Mouse (Mus musculus) limb, embryonic 13.5 days (tissue): Measurements from ENCODE around the gene Gabra2. TPM values are rescaled to one million over a fixed set of nuclear protein-coding genes. Genes with fewer than 3 reads are reported as not detected.

ENCODE experiments used
- ATAC-seq: fragments of 200-750 bp; cut with Nextera tagmentation; 2 replicates; pipeline ENCODE4 v1.8.0; 2017; ENCODE audit warnings: low read depth, moderate number of reproducible peaks, moderate TSS enrichment; ENCODE audit not compliant: low FRiP score
- H3K27ac ChIP-seq: fragments of 300-500 bp; sonication (generic); 2 replicates; pipeline ENCODE4 v1.5.1; 2015; ENCODE audit warnings: inconsistent platforms, mild to moderate bottlenecking, moderate library complexity
- H3K27me3 ChIP-seq: fragments of 300-500 bp; sonication (generic); 2 replicates; pipeline ENCODE4 v1.6.1; 2015; ENCODE audit warnings: mild to moderate bottlenecking, inconsistent platforms
- H3K36me3 ChIP-seq: fragments of 300-500 bp; sonication (generic); 2 replicates; pipeline ENCODE4 v1.6.1; 2015; ENCODE audit warnings: inconsistent platforms, mild to moderate bottlenecking, moderate library complexity
- H3K4me1 ChIP-seq: fragments of 300-500 bp; sonication (generic); 2 replicates; pipeline ENCODE4 v1.6.1; 2015; ENCODE audit warnings: inconsistent platforms
- H3K4me2 ChIP-seq: fragments of 300-500 bp; sonication (generic); replicated peaks from 2 replicates; pipeline ENCODE4 v1.6.1; 2015; ENCODE audit warnings: inconsistent platforms, mild to moderate bottlenecking, moderate library complexity
- H3K4me3 ChIP-seq: fragments of 300-500 bp; sonication (generic); 2 replicates; pipeline ENCODE4 v1.5.1; 2015; ENCODE audit warnings: moderate library complexity, mild to moderate bottlenecking, inconsistent platforms
- H3K9ac ChIP-seq: fragments of 300-500 bp; sonication (generic); 2 replicates; pipeline ENCODE4 v1.6.1; 2015; ENCODE audit warnings: mild to moderate bottlenecking, inconsistent platforms
- H3K9me3 ChIP-seq: fragments of 300-500 bp; sonication (generic); 2 replicates; pipeline ENCODE4 v1.6.1; 2016; ENCODE audit warnings: inconsistent platforms
- WGBS: fragments of 180-500 bp; shearing (Covaris S2); methylation state at CpG from one replicate; pipeline ENCODE4 v1.1.7; 2015; 5-methylcytosine and 5-hydroxymethylcytosine counted together
- polyA plus RNA-seq: library from polyadenylated mRNA; unstranded; fragments of >200 nt; fragmentation: Nextera tagmentation; extraction: Ambion mirVana; gene quantifications from 2 replicates; pipeline ENCODE4 v1.2.1, GENCODE M21; 2015

Gabra2 gene
- 1.3 and 1.6 TPM in 2 replicates for polyA plus RNA-seq

DNA sequence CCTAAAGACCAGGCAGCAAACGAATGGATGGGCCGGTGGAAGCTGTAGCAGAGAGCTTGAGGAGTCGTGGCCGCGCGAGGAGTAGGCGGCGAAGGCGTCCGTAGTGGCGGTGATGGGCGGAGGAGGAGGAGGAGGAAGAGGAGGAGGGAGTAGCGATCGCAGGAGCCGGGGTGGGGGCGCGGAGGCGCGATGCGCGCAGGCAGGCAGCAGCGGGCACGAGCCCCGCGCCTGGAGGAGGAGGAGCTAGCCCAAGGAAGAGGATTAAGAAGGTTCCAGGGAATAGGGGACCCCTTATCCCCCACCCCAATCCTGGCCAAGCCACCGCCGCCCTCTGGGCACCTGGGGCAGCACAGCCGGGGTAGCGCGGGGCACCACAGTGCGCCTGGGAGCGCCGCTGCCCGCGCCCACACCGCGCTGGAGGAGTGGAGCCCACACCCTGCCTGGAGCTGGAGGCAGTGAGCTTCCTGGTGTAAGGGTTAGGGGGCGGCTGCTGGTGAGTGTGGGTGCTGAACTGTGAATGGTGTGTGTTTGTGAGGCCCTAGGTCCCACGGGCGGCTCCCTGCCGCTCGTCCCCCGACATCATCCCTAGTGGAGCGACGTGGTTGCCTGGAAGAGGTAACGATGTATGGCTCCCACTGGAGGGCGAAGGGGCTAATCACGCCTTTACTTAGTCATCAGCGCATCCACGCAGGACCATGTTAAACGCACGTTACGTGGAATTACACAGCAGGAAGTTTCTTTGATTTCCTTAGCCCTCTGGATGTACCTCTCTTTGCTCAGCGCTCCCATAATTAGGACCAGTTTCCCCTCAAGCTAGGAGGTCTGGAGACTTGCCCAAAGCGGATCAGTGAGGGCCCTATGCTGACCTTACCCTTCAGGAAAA lies at the start of gene Gabra2:
TSS of gene Gabra2 (minus strand) at position 125 of the 883 bp plus-strand sequence.
- H3K4me3 ChIP-seq: peak within 1 kb of the TSS; percentile 67
- H3K9ac ChIP-seq: peak within 1 kb of the TSS; percentile 67
- WGBS: under 1% methylated on average over 51 of the region's 55 CpGs
- no peaks in the 10 kb centered on the region for H3K36me3 ChIP-seq
- H3K4me2 ChIP-seq: peak within 1 kb of the TSS; percentile 99
- H3K27ac ChIP-seq: no peak within 1 kb of the TSS
- H3K27me3 ChIP-seq: peaks cover 35% of the 10 kb centered on the region
- ATAC-seq: peak; percentile 86
- H3K4me1 ChIP-seq: peaks cover 13% of the 10 kb centered on the region
- no peaks in the 10 kb centered on the region for H3K9me3 ChIP-seq

DNA sequence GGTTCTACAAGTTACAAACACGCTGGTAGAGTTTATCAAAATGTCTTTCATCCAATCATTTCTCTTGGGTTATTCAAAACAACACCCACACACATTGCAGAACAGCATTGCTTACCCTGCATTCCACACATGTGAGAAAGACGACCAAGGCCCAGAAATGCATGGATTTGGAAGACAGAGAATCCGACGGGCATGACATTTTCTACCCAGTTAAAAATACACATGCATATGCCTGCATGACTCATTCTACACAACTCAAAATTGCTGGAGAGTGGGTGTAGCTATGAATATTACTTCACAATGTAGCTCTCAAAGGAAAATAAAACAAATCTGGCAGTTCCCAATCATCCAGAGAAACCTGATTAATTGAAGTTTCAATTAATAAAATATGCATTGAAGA lies 41.0 kb upstream of the Gabra2 start:
- Histone ChIP-seq H3K27ac (no peak overlapping the region), H3K4me3 (no peak overlapping the region), H3K9me3 (no peaks in the 10 kb centered on the region), H3K4me1 (no peaks in the 10 kb centered on the region), H3K4me2 (no peak overlapping the region), H3K27me3 (no peaks in the 10 kb centered on the region), H3K9ac (no peak overlapping the region), H3K36me3 (no peaks in the 10 kb centered on the region)
- ATAC-seq: no peak
- WGBS: 73% methylated on average over 4 of the region's 4 CpGs

DNA sequence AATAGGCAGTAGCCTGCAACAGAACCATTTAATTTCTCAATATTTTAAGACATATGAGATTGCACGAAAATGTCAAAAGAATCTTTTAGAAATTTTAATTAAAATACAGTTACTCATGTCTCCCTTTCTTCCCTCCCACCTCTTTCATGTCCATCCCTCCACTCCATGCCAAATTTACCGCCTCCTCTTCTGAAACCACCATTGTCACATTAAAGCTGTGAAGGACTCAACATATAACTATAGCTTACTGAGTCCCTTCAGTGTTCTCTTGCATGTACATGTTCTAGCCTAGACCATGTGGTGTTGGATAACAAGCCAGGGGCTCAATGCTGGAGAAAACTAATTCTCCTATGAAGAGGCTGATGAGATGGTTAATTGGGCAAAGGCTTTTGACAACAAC lies 40.2 kb upstream of the Gabra2 start:
- Histone ChIP-seq H3K27ac (no peak overlapping the region), H3K4me1 (no peaks in the 10 kb centered on the region), H3K4me3 (no peak overlapping the region), H3K36me3 (no peaks in the 10 kb centered on the region), H3K4me2 (no peak overlapping the region), H3K9me3 (no peaks in the 10 kb centered on the region), H3K9ac (no peak overlapping the region), H3K27me3 (no peaks in the 10 kb centered on the region)
- WGBS: 81% methylated on average over 2 of the region's 2 CpGs
- no peak for ATAC-seq

DNA sequence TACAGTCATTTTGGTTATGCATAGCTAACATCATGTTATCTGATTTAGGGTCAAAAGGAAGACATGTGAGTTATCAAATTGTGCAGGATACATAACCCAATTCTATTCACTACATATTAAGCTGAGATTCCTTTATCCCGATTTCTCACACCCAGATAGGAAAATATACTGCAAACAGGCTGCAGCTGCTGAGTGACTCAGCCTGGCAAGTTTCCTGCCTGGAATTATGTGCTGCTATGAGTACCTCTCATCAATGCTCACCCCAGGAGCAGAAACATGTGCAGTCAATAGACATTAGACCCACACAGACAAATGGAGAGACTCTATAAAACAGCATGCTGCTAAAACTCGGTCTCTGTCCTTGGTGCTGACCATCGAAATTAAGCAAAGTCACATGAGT lies 32.1 kb upstream of the Gabra2 start:
- no peaks in the 10 kb centered on the region for H3K4me1 ChIP-seq
- 50% methylated on average over 3 of the region's 3 CpGs for WGBS
- H3K4me3 ChIP-seq: no peak overlapping the region
- no peaks in the 10 kb centered on the region for H3K9me3 ChIP-seq
- H3K27me3 ChIP-seq: no peaks in the 10 kb centered on the region
- no peak overlapping the region for H3K9ac ChIP-seq
- H3K36me3 ChIP-seq: no peaks in the 10 kb centered on the region
- no peak for ATAC-seq
- no peak overlapping the region for H3K4me2 ChIP-seq
- H3K27ac ChIP-seq: no peak overlapping the region

DNA sequence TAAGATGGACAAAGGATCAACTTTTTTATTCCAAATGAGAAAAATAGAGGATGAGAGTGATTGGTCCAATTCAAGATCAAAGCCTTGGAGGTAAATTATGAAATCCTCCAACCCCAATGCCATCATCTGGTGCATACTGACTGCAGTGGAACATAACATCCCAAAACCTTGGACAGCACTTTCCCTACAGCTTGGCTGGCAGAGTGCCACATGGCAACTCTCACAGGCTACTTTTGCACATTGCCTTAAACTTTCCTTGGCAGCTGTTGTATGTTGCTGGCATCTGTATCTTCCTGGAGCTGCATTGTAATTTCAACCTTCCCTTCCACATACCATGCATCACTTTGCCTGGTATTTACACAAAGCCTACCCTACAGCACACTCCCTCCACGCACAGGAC lies 19.6 kb upstream of the Gabra2 start:
- Histone ChIP-seq H3K9me3 (no peaks in the 10 kb centered on the region), H3K4me1 (no peaks in the 10 kb centered on the region), H3K27me3 (no peaks in the 10 kb centered on the region), H3K36me3 (no peaks in the 10 kb centered on the region), H3K4me3 (no peak overlapping the region), H3K4me2 (no peak overlapping the region), H3K9ac (no peak overlapping the region), H3K27ac (no peak overlapping the region)
- ATAC-seq: no peak
- WGBS: 65% methylated on average over 1 of the region's 1 CpGs

DNA sequence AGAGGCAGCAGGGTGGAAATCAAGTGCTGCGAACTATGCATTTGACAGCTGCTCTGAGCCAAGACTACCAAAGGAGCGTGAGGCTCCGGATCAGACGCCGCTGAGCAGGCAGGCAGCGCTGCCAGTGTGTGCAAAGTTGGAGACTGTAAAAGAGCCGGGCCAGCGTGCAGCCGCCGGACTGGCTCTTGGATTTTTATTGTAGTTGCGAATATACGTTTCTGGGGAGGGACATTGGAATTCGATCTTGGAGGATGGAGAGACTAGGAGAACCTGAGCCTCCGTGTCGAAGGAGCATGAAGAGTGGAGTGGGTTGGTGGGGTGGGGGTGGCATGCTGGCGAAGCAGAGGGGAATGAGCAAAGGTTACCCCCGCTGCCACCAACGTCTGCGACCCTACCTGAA lies 469 bp downstream of the Gabra2 start:
- Histone ChIP-seq H3K9me3 (no peaks in the 10 kb centered on the region), H3K27me3 (peaks cover 35% of the 10 kb centered on the region), H3K9ac (peak overlapping the region; percentile 67), H3K36me3 (no peaks in the 10 kb centered on the region), H3K27ac (no peak overlapping the region), H3K4me3 (peak overlapping the region; percentile 67), H3K4me2 (peak overlapping the region; percentile 99), H3K4me1 (peaks cover 13% of the 10 kb centered on the region)
- under 1% methylated on average over 19 of the region's 19 CpGs for WGBS
- peak; percentile 60; the same call in 1 of the 2 replicates for ATAC-seq

DNA sequence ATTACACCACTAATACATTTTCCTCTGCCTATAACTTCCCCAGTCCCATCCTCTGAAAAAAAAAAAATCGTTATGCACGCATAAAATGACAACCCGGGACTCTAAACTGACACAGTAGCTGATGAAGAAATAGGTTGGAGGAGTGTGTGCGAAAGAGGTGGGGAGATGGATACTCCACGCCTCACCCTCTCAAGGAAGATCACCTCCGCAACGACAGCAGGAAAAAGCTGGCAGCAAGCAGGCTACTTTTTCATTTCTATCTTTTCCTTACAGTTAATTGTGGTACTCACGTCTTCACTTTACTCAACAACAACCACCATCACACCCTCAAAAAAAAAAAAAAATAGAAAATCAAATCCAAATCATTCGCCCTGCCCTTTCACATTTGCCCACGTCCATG lies 873 bp downstream of the Gabra2 start:
- 20% methylated on average over 10 of the region's 10 CpGs for WGBS
- peak overlapping the region; percentile 99 for H3K4me2 ChIP-seq
- H3K27me3 ChIP-seq: peaks cover 35% of the 10 kb centered on the region
- H3K27ac ChIP-seq: no peak overlapping the region
- H3K9ac ChIP-seq: no peak overlapping the region; the same call in 1 of the 2 replicates
- H3K4me1 ChIP-seq: peaks cover 13% of the 10 kb centered on the region
- ATAC-seq: no peak
- no peaks in the 10 kb centered on the region for H3K36me3 ChIP-seq
- H3K9me3 ChIP-seq: no peaks in the 10 kb centered on the region
- H3K4me3 ChIP-seq: peak overlapping the region; percentile 67

DNA sequence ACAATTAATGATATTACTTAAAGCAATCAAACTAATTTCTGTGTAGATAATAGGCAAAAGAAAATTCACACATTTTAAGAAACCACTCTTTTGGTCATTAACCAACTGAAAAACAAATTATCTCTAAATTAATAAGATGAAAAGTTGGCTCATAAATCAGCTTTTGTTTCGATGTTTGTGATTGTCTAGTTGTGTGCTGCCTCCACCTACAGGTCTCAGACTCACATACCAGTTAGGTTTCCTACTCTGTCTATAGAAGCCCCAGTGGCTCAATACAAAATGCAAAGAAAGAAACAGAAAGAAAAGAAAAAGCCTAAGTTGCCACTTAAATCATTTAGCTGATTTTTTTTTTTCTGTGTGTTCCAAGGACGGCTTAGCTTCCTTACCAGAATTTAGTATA lies 1.8 kb downstream of the Gabra2 start:
- WGBS: 60% methylated on average over 2 of the region's 2 CpGs

DNA sequence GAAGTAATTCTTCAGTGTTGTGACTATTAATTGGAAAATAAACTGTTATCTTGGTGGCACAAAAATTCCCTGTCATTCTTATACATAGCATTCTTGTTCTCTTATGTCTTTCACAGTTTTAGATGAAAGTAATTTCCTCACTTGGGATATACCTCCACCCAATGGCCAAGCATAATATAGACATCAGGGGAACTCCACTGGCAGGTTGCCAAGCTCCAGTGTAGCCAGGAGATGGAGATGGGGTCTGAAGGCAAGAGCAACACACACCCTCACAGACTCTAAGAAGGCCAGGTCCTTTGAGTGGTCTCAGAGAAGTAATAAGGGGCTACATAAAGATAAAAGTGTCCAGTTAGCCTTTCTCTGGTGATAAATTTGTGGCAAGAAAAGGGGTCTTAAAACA lies 3.2 kb downstream of the Gabra2 start:
- Histone ChIP-seq H3K4me3 (no peak overlapping the region), H3K9me3 (no peaks in the 10 kb centered on the region), H3K4me1 (peaks cover 13% of the 10 kb centered on the region), H3K9ac (no peak overlapping the region), H3K27me3 (peaks cover 29% of the 10 kb centered on the region), H3K4me2 (no peak overlapping the region), H3K27ac (no peak overlapping the region), H3K36me3 (no peaks in the 10 kb centered on the region)
- ATAC-seq: no peak

More for the DNA sequence above, 1.8 kb downstream of the Gabra2 start:
- H3K36me3 ChIP-seq: no peaks in the 10 kb centered on the region
- H3K4me1 ChIP-seq: peaks cover 13% of the 10 kb centered on the region
- H3K9me3 ChIP-seq: no peaks in the 10 kb centered on the region
- H3K9ac ChIP-seq: no peak overlapping the region
- H3K27ac ChIP-seq: no peak overlapping the region
- ATAC-seq: no peak
- H3K27me3 ChIP-seq: peaks cover 35% of the 10 kb centered on the region
- no peak overlapping the region for H3K4me2 ChIP-seq
- no peak overlapping the region for H3K4me3 ChIP-seq

DNA sequence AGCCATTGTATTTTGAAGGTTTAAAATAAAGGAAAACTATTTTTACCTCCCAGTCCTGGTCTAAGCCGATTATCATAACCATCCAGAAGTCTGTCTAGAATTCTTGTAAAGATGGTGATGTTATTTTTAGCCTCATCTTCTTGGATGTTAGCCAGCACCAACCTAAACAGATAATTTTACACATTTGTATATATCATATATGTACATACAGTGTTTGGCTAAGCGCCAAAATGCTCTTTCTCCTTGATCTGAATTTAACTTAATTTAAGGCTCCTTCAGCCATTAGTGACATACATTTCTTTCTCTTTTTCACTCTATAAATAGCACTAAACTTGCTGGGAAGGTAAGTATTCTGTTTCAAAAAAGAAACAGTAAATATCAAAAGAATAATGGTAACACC lies 3.7 kb downstream of the Gabra2 start:
- no peaks in the 10 kb centered on the region for H3K36me3 ChIP-seq
- H3K9me3 ChIP-seq: no peaks in the 10 kb centered on the region
- H3K27ac ChIP-seq: no peak overlapping the region
- no peak overlapping the region for H3K4me3 ChIP-seq
- no peak overlapping the region for H3K4me2 ChIP-seq
- no peak overlapping the region for H3K9ac ChIP-seq
- 78% methylated on average over 2 of the region's 2 CpGs for WGBS
- peaks cover 13% of the 10 kb centered on the region for H3K4me1 ChIP-seq
- H3K27me3 ChIP-seq: peaks cover 25% of the 10 kb centered on the region
- no peak for ATAC-seq

DNA sequence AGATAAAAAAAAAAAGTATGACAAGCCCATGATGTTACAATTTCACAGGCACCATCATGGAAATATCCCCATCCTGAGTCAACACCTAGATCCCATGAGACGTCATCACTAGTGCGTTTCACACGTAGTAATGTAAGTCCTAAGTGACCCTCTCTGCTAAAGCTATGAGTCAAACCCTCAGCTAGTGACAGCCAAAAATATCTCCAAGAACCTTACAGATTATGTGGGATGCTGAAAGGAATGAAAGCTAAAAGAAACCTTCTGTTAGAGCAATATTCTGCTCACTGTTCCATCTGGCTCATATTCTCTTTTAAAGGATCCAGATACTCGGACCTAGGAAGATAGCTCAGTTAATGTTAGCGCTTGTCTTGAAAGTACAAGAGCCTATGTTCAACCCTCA lies 16.8 kb downstream of the Gabra2 start:
- WGBS: 88% methylated on average over 5 of the region's 5 CpGs
- Histone ChIP-seq H3K4me1 (no peaks in the 10 kb centered on the region), H3K9ac (no peak overlapping the region), H3K27ac (no peak overlapping the region), H3K4me3 (no peak overlapping the region), H3K27me3 (no peaks in the 10 kb centered on the region), H3K36me3 (no peaks in the 10 kb centered on the region), H3K9me3 (no peaks in the 10 kb centered on the region), H3K4me2 (no peak overlapping the region)
- no peak for ATAC-seq

DNA sequence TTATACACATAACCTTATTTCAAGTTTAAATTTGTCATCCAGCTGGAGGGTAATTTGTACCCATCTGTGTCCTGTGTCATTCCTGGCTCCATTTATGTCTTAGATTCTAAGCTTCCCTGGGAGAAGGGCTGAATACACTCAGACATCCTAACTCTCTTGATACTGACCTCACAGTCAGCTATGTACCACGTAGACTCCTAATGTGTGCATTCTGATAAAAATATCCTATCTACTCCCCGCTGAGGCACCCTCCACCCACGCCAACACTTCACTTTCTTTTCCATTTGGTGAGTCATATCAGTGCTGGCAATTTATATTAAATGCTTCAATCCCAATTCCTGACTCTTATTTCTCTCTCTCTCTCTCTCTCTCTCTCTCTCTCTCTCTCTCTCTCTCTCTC lies 34.0 kb downstream of the Gabra2 start:
- 73% methylated on average over 3 of the region's 3 CpGs for WGBS
- no peak overlapping the region for H3K4me3 ChIP-seq
- no peaks in the 10 kb centered on the region for H3K36me3 ChIP-seq
- no peaks in the 10 kb centered on the region for H3K9me3 ChIP-seq
- no peaks in the 10 kb centered on the region for H3K4me1 ChIP-seq
- no peak overlapping the region for H3K4me2 ChIP-seq
- no peak for ATAC-seq
- H3K9ac ChIP-seq: no peak overlapping the region
- no peaks in the 10 kb centered on the region for H3K27me3 ChIP-seq
- no peak overlapping the region for H3K27ac ChIP-seq

DNA sequence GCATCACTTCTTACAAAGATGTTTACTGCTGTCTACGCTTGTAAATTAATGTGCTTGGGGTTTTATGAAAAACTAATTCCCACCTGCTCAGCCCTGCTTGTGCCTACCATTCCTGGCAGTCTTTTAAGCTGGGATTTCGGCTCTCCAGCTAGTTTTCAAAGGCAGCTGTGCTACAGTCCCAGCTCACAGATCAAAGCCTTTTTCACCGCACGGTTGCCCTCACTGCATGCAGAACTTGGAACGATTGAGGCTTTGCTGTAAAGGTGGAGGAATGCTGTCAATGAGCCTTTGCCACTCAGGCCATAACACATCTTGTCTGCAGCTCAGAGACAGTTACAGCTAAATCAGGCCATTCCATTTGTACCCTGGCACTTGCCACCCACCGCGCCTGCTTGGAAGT lies 37.6 kb downstream of the Gabra2 start:
- Histone ChIP-seq H3K4me1 (no peaks in the 10 kb centered on the region), H3K9ac (no peak overlapping the region), H3K27me3 (no peaks in the 10 kb centered on the region), H3K4me2 (no peak overlapping the region), H3K9me3 (no peaks in the 10 kb centered on the region), H3K36me3 (no peaks in the 10 kb centered on the region), H3K27ac (no peak overlapping the region), H3K4me3 (no peak overlapping the region)
- 39% methylated on average over 7 of the region's 7 CpGs for WGBS
- ATAC-seq: no peak
